Mouse (Mus musculus): ENCODE data around the gene Ube2e2. TPM values are rescaled to one million over a fixed set of nuclear protein-coding genes. Genes with fewer than 3 reads are reported as not detected.

The Ube2e2 gene
- 109 and 117 TPM in 2 replicates for polyA plus RNA-seq (2015; fragmentation: Nextera tagmentation; extraction: Ambion mirVana)

DNA sequence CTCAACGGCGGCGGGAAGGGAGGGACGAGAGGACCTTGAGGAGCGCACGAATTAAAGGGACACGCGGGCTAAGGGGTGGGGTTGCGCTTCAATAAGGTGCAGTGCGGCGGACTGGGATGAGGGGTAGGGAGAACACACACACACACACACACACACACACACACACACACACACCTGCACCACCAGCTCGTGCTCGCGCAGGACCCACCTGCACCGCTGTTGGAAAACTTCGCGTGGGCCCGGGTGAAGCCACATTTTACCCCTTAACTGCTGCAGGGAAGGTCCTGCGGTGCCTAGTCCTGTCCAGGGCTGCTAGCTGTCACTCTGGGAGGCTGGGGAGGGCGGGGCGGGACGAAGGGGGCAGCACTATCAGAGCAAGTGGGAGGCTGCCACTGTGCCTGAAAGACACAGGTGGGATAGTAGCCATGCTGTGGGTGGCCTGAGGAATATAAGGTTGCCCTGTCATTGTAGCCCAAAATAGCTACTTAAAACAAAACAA is at the start of gene Ube2e2:
Gene Ube2e2, minus strand, starts transcription at position 321 of the 499 bp plus-strand sequence.
- H3K4me3 ChIP-seq, result peak within 1 kb of the TSS; percentile 58
- no peak; the same call in none of the 2 replicates for ATAC-seq (replicated peaks)
- peaks cover 9% of the 10 kb centered on the region; the same call in 1 of the 2 replicates for H3K4me1 ChIP-seq
- peak within 1 kb of the TSS; percentile 67 for H3K9ac ChIP-seq (replicated peaks)
- no peaks in the 10 kb centered on the region for H3K36me3 ChIP-seq
- no peaks in the 10 kb centered on the region for H3K27me3 ChIP-seq
- WGBS, result under 1% methylated on average over 22 of the region's 22 CpGs
- H3K9me3 ChIP-seq, result no peaks in the 10 kb centered on the region
- H3K27ac ChIP-seq (replicated peaks), result peak within 1 kb of the TSS; percentile 72
- peak within 1 kb of the TSS; percentile 53 for H3K4me2 ChIP-seq (replicated peaks)

DNA sequence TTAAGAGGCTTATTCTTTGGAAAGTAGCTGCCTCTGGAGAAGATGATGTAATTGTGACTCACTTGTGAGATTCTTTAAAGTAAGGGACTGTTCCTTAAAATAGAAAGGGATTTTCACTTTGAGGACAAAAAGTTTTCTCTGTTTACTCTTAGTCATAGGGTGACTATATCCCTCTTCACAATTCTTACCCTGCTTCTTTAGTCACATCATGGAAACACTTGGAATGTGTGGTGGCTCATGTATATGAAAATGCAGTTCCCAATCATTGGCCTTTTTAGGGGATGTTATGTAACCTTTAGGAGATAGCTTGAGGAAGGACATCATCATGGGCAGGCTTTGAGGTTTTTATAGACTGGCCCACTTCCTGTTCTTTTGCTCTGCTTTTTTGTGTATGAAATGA is 46.0 kb upstream of the Ube2e2 start:
- Histone ChIP-seq H3K4me1 (no peaks in the 10 kb centered on the region), H3K4me3 (no peak overlapping the region), H3K9me3 (no peaks in the 10 kb centered on the region), H3K4me2 (replicated peaks) (no peak overlapping the region), H3K27ac (replicated peaks) (no peak overlapping the region), H3K36me3 (no peaks in the 10 kb centered on the region), H3K27me3 (no peaks in the 10 kb centered on the region), H3K9ac (replicated peaks) (no peak overlapping the region)
- no peak for ATAC-seq (replicated peaks)

DNA sequence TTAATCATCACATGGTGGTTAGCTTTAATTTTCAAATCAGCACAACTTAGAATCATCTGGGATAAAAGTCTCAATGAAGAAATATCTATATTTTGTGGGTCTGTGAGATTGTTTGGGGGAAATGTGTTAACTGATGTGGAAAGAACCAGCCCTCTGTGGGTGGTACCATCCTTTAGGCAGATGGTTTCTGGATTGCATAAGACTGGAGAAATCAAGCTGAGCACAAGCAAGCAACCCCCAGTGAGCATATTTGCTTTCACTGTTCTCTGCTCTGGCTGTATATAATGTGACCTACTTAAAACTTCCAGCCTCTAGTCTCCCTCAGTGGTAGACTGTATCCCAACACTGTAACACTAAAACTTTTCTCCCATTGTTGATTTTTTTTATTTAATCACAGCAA is 9.5 kb upstream of the Ube2e2 start:
- no peaks in the 10 kb centered on the region for H3K9me3 ChIP-seq
- ATAC-seq (replicated peaks), result no peak
- H3K27me3 ChIP-seq, result no peaks in the 10 kb centered on the region
- no peaks in the 10 kb centered on the region for H3K36me3 ChIP-seq
- H3K4me3 ChIP-seq, result no peak overlapping the region
- H3K4me2 ChIP-seq (replicated peaks), result no peak overlapping the region
- no peak overlapping the region for H3K27ac ChIP-seq (replicated peaks)
- H3K4me1 ChIP-seq, result no peaks in the 10 kb centered on the region
- no peak overlapping the region for H3K9ac ChIP-seq (replicated peaks)

GRCm38 (mm10) chr14:18893121-18893946 is 733 bp downstream of the Ube2e2 start:
- Histone ChIP-seq H3K27me3 (no peaks in the 10 kb centered on the region), H3K4me1 (peaks cover 9% of the 10 kb centered on the region; the same call in 1 of the 2 replicates), H3K9me3 (no peaks in the 10 kb centered on the region), H3K36me3 (no peaks in the 10 kb centered on the region), H3K4me3 (peak overlapping the region; percentile 58), H3K27ac (replicated peaks) (peak overlapping the region; percentile 72), H3K9ac (replicated peaks) (peak overlapping the region; percentile 67), H3K4me2 (replicated peaks) (peak overlapping the region; percentile 53)
- peak; percentile 94 for ATAC-seq (replicated peaks)
- under 1% methylated on average over 87 of the region's 116 CpGs for WGBS

DNA sequence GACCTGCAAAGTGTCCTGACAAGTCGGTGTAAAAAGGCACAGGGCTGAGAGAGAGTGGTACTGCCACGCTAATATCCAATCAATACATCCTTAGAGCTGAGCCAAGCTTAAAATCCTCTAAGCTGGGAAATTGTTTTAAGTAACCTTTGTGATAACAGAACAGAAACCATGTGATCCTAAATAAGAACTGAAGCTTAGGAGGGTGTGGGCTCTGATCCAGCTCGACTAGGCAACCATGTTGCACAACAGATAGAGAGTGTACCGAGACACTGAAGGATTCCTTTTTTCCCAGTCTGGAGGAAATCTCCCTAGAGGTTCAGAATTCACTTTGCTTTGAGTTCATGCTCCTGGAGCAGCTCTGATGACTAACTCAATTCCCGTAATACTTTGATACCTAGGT is 4.5 kb downstream of the Ube2e2 start:
- Histone ChIP-seq H3K9ac (replicated peaks) (no peak overlapping the region), H3K4me2 (replicated peaks) (no peak overlapping the region), H3K27ac (replicated peaks) (no peak overlapping the region), H3K9me3 (no peaks in the 10 kb centered on the region), H3K27me3 (no peaks in the 10 kb centered on the region), H3K4me1 (peaks cover 9% of the 10 kb centered on the region; the same call in 1 of the 2 replicates), H3K4me3 (no peak overlapping the region), H3K36me3 (no peaks in the 10 kb centered on the region)
- 77% methylated on average over 5 of the region's 5 CpGs for whole genome bisulfite sequencing
- ATAC-seq (replicated peaks), result no peak

GRCm38 (mm10) chr14:18882493-18882892 is 11.6 kb downstream of the Ube2e2 start:
- H3K4me1 ChIP-seq, result no peaks in the 10 kb centered on the region
- H3K4me3 ChIP-seq, result no peak overlapping the region
- H3K9me3 ChIP-seq, result no peaks in the 10 kb centered on the region
- no peaks in the 10 kb centered on the region for H3K27me3 ChIP-seq
- no peak for ATAC-seq (replicated peaks)
- H3K9ac ChIP-seq (replicated peaks), result no peak overlapping the region
- no peak overlapping the region for H3K4me2 ChIP-seq (replicated peaks)
- H3K36me3 ChIP-seq, result no peaks in the 10 kb centered on the region
- no peak overlapping the region for H3K27ac ChIP-seq (replicated peaks)
- WGBS, result 90% methylated on average over 1 of the region's 1 CpGs

GRCm38 (mm10) chr14:18870716-18871115 is 23.4 kb downstream of the Ube2e2 start:
- 94% methylated on average over 1 of the region's 1 CpGs for WGBS

GRCm38 (mm10) chr14:18828661-18829060 is 65.4 kb downstream of the Ube2e2 start:
- Histone ChIP-seq H3K27me3 (no peaks in the 10 kb centered on the region), H3K27ac (replicated peaks) (no peak overlapping the region), H3K4me1 (no peaks in the 10 kb centered on the region), H3K4me2 (replicated peaks) (no peak overlapping the region), H3K36me3 (no peaks in the 10 kb centered on the region), H3K4me3 (no peak overlapping the region), H3K9me3 (no peaks in the 10 kb centered on the region), H3K9ac (replicated peaks) (no peak overlapping the region)
- 95% methylated on average over 1 of the region's 1 CpGs for WGBS
- no peak for ATAC-seq (replicated peaks)

More at GRCm38 (mm10) chr14:18870716-18871115, 23.4 kb downstream of the Ube2e2 start:
- H3K4me3 ChIP-seq, result no peak overlapping the region
- peaks cover 11% of the 10 kb centered on the region; the same call in 1 of the 2 replicates for H3K9me3 ChIP-seq
- H3K36me3 ChIP-seq, result no peaks in the 10 kb centered on the region
- H3K4me2 ChIP-seq (replicated peaks), result no peak overlapping the region
- no peak for ATAC-seq (replicated peaks)
- no peak overlapping the region for H3K27ac ChIP-seq (replicated peaks)
- H3K4me1 ChIP-seq, result no peaks in the 10 kb centered on the region
- H3K27me3 ChIP-seq, result no peaks in the 10 kb centered on the region
- no peak overlapping the region for H3K9ac ChIP-seq (replicated peaks)

DNA sequence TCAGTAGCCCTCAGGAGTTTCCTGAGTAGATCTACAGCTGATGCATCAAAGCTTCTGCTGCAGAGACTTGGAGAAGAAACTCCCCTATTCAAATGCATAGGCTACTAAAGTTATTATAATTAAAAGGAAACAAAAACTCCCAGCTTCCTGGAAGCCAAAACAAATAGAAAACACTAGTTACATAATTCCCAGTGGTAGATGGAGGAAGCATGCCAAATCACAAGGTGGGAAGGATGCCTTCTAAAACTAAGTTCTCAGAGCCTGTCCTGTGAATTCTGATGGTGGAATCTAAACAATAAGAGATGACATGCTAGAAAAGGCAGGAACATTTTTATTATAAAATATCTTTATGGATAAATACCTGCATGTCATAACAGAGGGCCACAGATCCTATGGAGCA is 67.3 kb downstream of the Ube2e2 start:
- no peak for ATAC-seq (replicated peaks)

DNA sequence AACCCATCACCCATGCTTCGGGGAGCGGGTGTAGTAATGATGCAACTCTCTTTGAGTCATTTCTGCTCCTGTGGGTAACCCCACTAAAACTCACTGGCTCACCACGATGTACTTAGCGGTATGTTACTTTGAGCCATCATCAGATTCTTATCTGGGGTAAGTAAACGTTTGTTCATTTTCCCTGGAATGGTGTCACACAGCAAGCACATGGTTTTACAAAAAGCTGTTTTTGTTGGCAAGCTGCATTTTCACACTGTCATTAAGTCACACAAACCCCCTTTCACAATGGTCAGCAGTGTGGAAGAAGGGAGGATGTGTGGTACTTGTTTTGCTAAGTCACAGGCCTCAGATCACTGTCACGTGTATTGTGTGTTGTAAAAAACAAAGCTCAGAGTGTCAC is 73.4 kb downstream of the Ube2e2 start:
- H3K4me3 ChIP-seq, result no peak overlapping the region
- H3K27me3 ChIP-seq, result no peaks in the 10 kb centered on the region
- H3K4me1 ChIP-seq, result no peaks in the 10 kb centered on the region
- no peaks in the 10 kb centered on the region for H3K36me3 ChIP-seq
- no peak overlapping the region for H3K9ac ChIP-seq (replicated peaks)
- no peak overlapping the region for H3K27ac ChIP-seq (replicated peaks)
- H3K4me2 ChIP-seq (replicated peaks), result no peak overlapping the region
- H3K9me3 ChIP-seq, result no peaks in the 10 kb centered on the region
- no peak for ATAC-seq (replicated peaks)
- 68% methylated on average over 6 of the region's 6 CpGs for WGBS

More for the DNA sequence above, 67.3 kb downstream of the Ube2e2 start:
- no peaks in the 10 kb centered on the region for H3K4me1 ChIP-seq
- H3K36me3 ChIP-seq, result no peaks in the 10 kb centered on the region
- H3K4me2 ChIP-seq (replicated peaks), result no peak overlapping the region
- H3K9me3 ChIP-seq, result no peaks in the 10 kb centered on the region
- H3K9ac ChIP-seq (replicated peaks), result no peak overlapping the region
- H3K4me3 ChIP-seq, result no peak overlapping the region
- no peak overlapping the region for H3K27ac ChIP-seq (replicated peaks)
- no peaks in the 10 kb centered on the region for H3K27me3 ChIP-seq

DNA sequence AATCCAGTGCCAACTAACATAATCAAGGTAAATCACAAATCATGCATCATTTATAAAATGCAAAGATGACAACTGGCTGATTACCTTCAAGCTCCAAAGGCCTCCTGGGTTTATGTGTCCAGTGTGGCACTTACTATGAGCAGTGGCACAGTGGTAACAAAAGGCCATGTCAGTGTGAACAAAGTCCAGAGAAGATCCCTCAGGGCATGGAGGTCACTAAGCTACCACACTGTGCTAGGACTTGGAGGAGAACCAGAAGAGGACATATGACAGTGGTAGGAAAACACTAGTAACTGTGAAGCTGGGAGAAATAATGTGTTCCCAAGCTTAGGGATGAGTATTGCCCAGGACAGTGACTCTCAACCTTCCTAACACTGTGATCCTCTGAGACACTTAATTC is 97.2 kb downstream of the Ube2e2 start:
- Histone ChIP-seq H3K4me1 (no peaks in the 10 kb centered on the region), H3K27me3 (no peaks in the 10 kb centered on the region), H3K4me3 (no peak overlapping the region), H3K4me2 (replicated peaks) (no peak overlapping the region), H3K36me3 (no peaks in the 10 kb centered on the region), H3K9me3 (no peaks in the 10 kb centered on the region), H3K27ac (replicated peaks) (no peak overlapping the region), H3K9ac (replicated peaks) (no peak overlapping the region)
- no peak for ATAC-seq (replicated peaks)

DNA sequence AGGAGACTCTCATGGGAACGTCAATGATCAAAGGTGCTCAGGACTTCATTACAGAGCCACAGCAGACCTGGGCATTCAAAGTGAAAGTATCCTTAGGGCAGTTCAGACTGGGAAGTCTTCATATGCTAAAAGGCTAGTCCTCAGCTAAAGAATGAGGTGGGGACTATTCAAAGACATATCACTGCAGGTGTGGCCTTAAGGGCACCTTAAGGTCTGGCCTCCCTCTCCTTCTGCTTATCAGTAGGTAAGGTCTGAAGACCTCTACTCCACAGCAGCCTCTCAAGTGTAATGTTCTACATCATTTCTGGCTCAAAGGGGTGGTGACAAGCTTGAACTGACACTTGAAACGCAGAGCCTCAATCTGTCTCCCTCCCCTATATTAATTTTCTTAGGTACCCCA is 98.3 kb downstream of the Ube2e2 start:
- Histone ChIP-seq H3K4me3 (no peak overlapping the region), H3K27ac (replicated peaks) (no peak overlapping the region), H3K27me3 (no peaks in the 10 kb centered on the region), H3K9me3 (no peaks in the 10 kb centered on the region), H3K36me3 (no peaks in the 10 kb centered on the region), H3K4me2 (replicated peaks) (no peak overlapping the region), H3K4me1 (no peaks in the 10 kb centered on the region), H3K9ac (replicated peaks) (no peak overlapping the region)
- ATAC-seq (replicated peaks), result no peak
- 71% methylated on average over 2 of the region's 2 CpGs for WGBS

Data from forebrain, embryonic 15.5 days (tissue).